Mouse (Mus musculus) lung, postnatal 0 days (tissue): ENCODE data around the gene Gm19935.

Source experiments
- CTCF ChIP-seq: IDR thresholded peaks from 2 replicates; pipeline ENCODE4 v1.5.1; 2016; ENCODE audit warnings: antibody characterized with exemption, mild to moderate bottlenecking
- EP300 ChIP-seq: IDR thresholded peaks from 2 replicates; pipeline ENCODE4 v1.6.1; 2016; ENCODE audit warnings: antibody characterized with exemption, mild to moderate bottlenecking, control low read depth

- TF ChIP-seq CTCF (no peak), EP300 (no peak)
Observed at GRCm38 (mm10) chr8:90856952-90857351, 39.8 kb upstream of the Gm19935 start.
